In genomic region chr11:69118765-69119164, GRCm38 (mm10) we compare ENCODE assay signal across 8 mouse cellular contexts. TPM values are rescaled to one million over a fixed set of nuclear protein-coding genes. Genes with fewer than 3 reads are reported as not detected.
DNase-seq lines count a peak whose midpoint lies in the region; ATAC-seq lines count a peak whose summit lies in the region.

No protein-coding gene starts in this region.

- no peaks in the 10 kb centered on the region for H3K36me3 ChIP-seq in forebrain, embryonic 15.5 days
- no peaks in the 10 kb centered on the region for H3K36me3 ChIP-seq in hindbrain, embryonic 11.5 days (ENCODE audit: control insufficient read depth, insufficient read depth, low read length)

- no peak overlapping the region; the same call in 1 of the 2 replicates for H3K27ac ChIP-seq in forebrain, embryonic 15.5 days (replicated peaks)
- no peak overlapping the region for H3K27ac ChIP-seq in hindbrain, embryonic 11.5 days (ENCODE audit: low read depth, low read length)

- no peaks in the 10 kb centered on the region for H3K9me3 ChIP-seq in forebrain, embryonic 15.5 days
- no peaks in the 10 kb centered on the region for H3K9me3 ChIP-seq in hindbrain, embryonic 11.5 days (ENCODE audit: control insufficient read depth, low read length)

- under 1% methylated on average over 15 of the region's 15 CpGs for WGBS in forebrain, embryonic 15.5 days
- under 1% methylated on average over 15 of the region's 15 CpGs for WGBS in hindbrain, embryonic 11.5 days

- peak overlapping the region; percentile 78 for H3K4me2 ChIP-seq in forebrain, embryonic 15.5 days (replicated peaks)
- peak overlapping the region; percentile 98 for H3K4me2 ChIP-seq in hindbrain, embryonic 11.5 days (replicated peaks; ENCODE audit: low read depth, low read length)

- no peak overlapping the region for H3K9ac ChIP-seq in forebrain, embryonic 15.5 days (replicated peaks)
- no peak overlapping the region for H3K9ac ChIP-seq in hindbrain, embryonic 11.5 days (ENCODE audit: low read depth, low read length)

- no peak; the same call in 1 of the 2 replicates for ATAC-seq in forebrain, embryonic 15.5 days (replicated peaks)
- ATAC-seq in hindbrain, embryonic 11.5 days (ENCODE audit: low FRiP score), result no peak

- peak overlapping the region; percentile 64 for H3K4me3 ChIP-seq in forebrain, embryonic 15.5 days
- H3K4me3 ChIP-seq in hindbrain, embryonic 11.5 days (ENCODE audit: low read depth, low read length), result peak overlapping the region; percentile 75

- DNase-seq in ES-CJ7 (ENCODE audit: low read depth, low spot score), result peak; percentile 84
- DNase-seq in cerebellum, adult 11-12 months, result peak; percentile 85
- DNase-seq in hindbrain, embryonic 11.5 days (ENCODE audit: low spot score), result peak; percentile 91
- DNase-seq in layer of hippocampus, postnatal 10 days (ENCODE audit: low spot score in 2 of 2), result peak; percentile 91 to 92
- peak; percentile 93 for DNase-seq in lung, postnatal 25 days (ENCODE audit: low spot score)
- DNase-seq in retina, embryonic 14.5 days (ENCODE audit: low spot score), result peak; percentile 99
- peak; percentile 64 for DNase-seq in urinary bladder, adult 2 months (ENCODE audit: low spot score)

- peaks cover 46% of the 10 kb centered on the region for H3K4me1 ChIP-seq in forebrain, embryonic 15.5 days
- peaks cover 21% of the 10 kb centered on the region for H3K4me1 ChIP-seq in hindbrain, embryonic 11.5 days (replicated peaks; ENCODE audit: control insufficient read depth, insufficient read depth, low read length)

- no peaks in the 10 kb centered on the region for H3K27me3 ChIP-seq in forebrain, embryonic 15.5 days
- H3K27me3 ChIP-seq in hindbrain, embryonic 11.5 days (ENCODE audit: control insufficient read depth, insufficient read depth, low read length), result peaks cover 23% of the 10 kb centered on the region

RNA-seq across cellular contexts. Expression of gene Hes7, which starts 1.4 kb away (rescaled TPM):
- 0.42 and 0.46 TPM in 2 replicates for polyA plus RNA-seq in forebrain, embryonic 15.5 days (2015; fragmentation: Nextera tagmentation; extraction: Ambion mirVana)
- polyA plus RNA-seq in hindbrain, embryonic 11.5 days (2014; fragmentation: Nextera tagmentation; extraction: Ambion mirVana), result 0.19 and 0.29 TPM in 2 replicates
- total RNA-seq in layer of hippocampus, postnatal 10 days (2021), result under 1 TPM; 0.54 to 0.96 TPM
- 0.24 and 0.37 TPM in 2 replicates for polyA plus RNA-seq in urinary bladder, adult 2 months (2012; rRNA removed)

RNA-seq across cellular contexts. Expression of gene 9130213A22Rik, which starts 3.6 kb away (rescaled TPM):
- 0.31 and 0.38 TPM in 2 replicates for polyA plus RNA-seq in forebrain, embryonic 15.5 days (2015; fragmentation: Nextera tagmentation; extraction: Ambion mirVana)
- polyA plus RNA-seq in hindbrain, embryonic 11.5 days (2014; fragmentation: Nextera tagmentation; extraction: Ambion mirVana), result 0.21 TPM in 1 of 2 replicates, not detected in the other
- total RNA-seq in layer of hippocampus, postnatal 10 days (2021), result under 1 TPM; 0.59 to 0.89 TPM
- 0.74 and 0.78 TPM in 2 replicates for polyA plus RNA-seq in urinary bladder, adult 2 months (2012; rRNA removed)

RNA-seq across cellular contexts. Expression of gene Aloxe3, which starts 6.9 kb away (rescaled TPM):
- polyA plus RNA-seq in forebrain, embryonic 15.5 days (2015; fragmentation: Nextera tagmentation; extraction: Ambion mirVana), result 2.2 and 3.6 TPM in 2 replicates
- polyA plus RNA-seq in hindbrain, embryonic 11.5 days (2014; fragmentation: Nextera tagmentation; extraction: Ambion mirVana), result 0.06 and 0.40 TPM in 2 replicates
- 1 to 10 TPM; 5.8 to 6.6 TPM for total RNA-seq in layer of hippocampus, postnatal 10 days (2021)
- 4.2 and 5.4 TPM in 2 replicates for polyA plus RNA-seq in urinary bladder, adult 2 months (2012; rRNA removed)

RNA-seq across cellular contexts. Expression of gene Per1, which starts 23.7 kb away (rescaled TPM):
- polyA plus RNA-seq in forebrain, embryonic 15.5 days (2015; fragmentation: Nextera tagmentation; extraction: Ambion mirVana), result 7.6 and 8.2 TPM in 2 replicates
- polyA plus RNA-seq in hindbrain, embryonic 11.5 days (2014; fragmentation: Nextera tagmentation; extraction: Ambion mirVana), result 5.6 and 7.4 TPM in 2 replicates
- 10 to 100 TPM; 54.4 to 67.2 TPM for total RNA-seq in layer of hippocampus, postnatal 10 days (2021)
- 26.8 and 28.5 TPM in 2 replicates for polyA plus RNA-seq in urinary bladder, adult 2 months (2012; rRNA removed)

RNA-seq across cellular contexts. Expression of gene Vamp2, which starts 30.5 kb away (rescaled TPM):
- 179 and 188 TPM in 2 replicates for polyA plus RNA-seq in forebrain, embryonic 15.5 days (2015; fragmentation: Nextera tagmentation; extraction: Ambion mirVana)
- 85.1 and 98.1 TPM in 2 replicates for polyA plus RNA-seq in hindbrain, embryonic 11.5 days (2014; fragmentation: Nextera tagmentation; extraction: Ambion mirVana)
- total RNA-seq in layer of hippocampus, postnatal 10 days (2021), result 1,000 to 10,000 TPM in 1 of 2 experiments, 100 to 1,000 TPM in 1; 909 to 1,029 TPM
- polyA plus RNA-seq in urinary bladder, adult 2 months (2012; rRNA removed), result 163 and 180 TPM in 2 replicates
